Mouse (Mus musculus) kidney, adult 2 months (tissue): ENCODE data around the gene Ldlrap1.

ENCODE experiments used
- CTCF ChIP-seq: fragments of 200-500 bp; conservative IDR thresholded peaks from 2 replicates; pipeline ENCODE4 v1.5.1; 2011; ENCODE audit warnings: low read depth, mild to moderate bottlenecking, control low read depth, low read length, moderate library complexity, mixed read lengths; ENCODE audit not compliant: insufficient read depth, insufficient read length
- POLR2A ChIP-seq: fragments of 200-500 bp; IDR thresholded peaks from one replicate; pipeline ENCODE4 v1.6.1; 2011; ENCODE audit warnings: low read depth, low read length, control low read depth

- TF ChIP-seq POLR2A (no peak), CTCF (no peak)
Observed at GRCm38 (mm10) chr4:134762360-134762759, 5.5 kb downstream of the Ldlrap1 start.
